ENCODE assay signal across 33 mouse cellular contexts in the genomic region with DNA sequence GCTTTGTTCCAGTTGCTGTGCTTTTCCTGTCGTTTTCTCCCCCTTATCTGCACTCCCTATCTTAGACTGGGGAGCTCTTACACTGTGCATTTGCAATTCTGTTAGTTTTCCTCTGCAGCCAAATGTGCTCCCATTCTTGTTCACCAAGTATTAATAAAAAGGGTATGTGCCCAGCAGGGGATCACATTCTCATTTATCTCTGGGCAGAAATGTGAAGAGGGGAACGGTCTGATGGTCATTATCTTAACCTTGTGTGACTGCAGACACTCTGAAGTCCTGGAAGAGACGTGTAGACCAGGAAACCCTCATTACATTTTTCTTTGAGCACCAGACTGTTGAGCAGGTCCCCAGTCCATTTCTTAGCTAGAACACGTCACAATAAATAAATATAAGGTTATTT.
DNase-seq lines count a peak whose midpoint lies in the region; ATAC-seq lines count a peak whose summit lies in the region.
"Had no signal": no experiment of that assay in that cellular context is flagged by ENCODE, and none has a peak within 500 bp of the region (broad histone marks: within the 10 kb centered on the region; RNA-seq: fewer than 3 reads in every experiment).

No protein-coding gene starts in this region.

- H3K4me1 ChIP-seq in hindbrain, embryonic 10.5 days (replicated peaks): peaks cover 41% of the 10 kb centered on the region
- H3K4me1 ChIP-seq in hindbrain, embryonic 14.5 days (replicated peaks; ENCODE audit: control insufficient read depth, insufficient read depth, low read length): peaks cover 22% of the 10 kb centered on the region
- H3K4me1 ChIP-seq in midbrain, embryonic 13.5 days (replicated peaks): peaks cover 29% of the 10 kb centered on the region
- H3K4me1 ChIP-seq in midbrain, embryonic 11.5 days (ENCODE audit: control insufficient read depth, insufficient read depth, low read length): peaks cover 23% of the 10 kb centered on the region
- peaks cover 52% of the 10 kb centered on the region for H3K4me1 ChIP-seq in embryonic facial prominence, embryonic 10.5 days
- no peaks in the 10 kb centered on the region; the same call in 1 of the 2 replicates for H3K4me1 ChIP-seq in intestine, embryonic 15.5 days (replicated peaks)
- H3K4me1 ChIP-seq: liver, embryonic 13.5 days; megakaryocyte, embryonic 14.5 days had no signal

- DNase-seq in hindbrain, embryonic 10.5 days (ENCODE audit: low spot score): no peak
- no peak for DNase-seq in hindbrain, embryonic 14.5 days (ENCODE audit: low spot score)
- no peak for DNase-seq in midbrain, embryonic 11.5 days (ENCODE audit: low spot score, missing footprints)
- no peak for DNase-seq in embryonic facial prominence, embryonic 10.5 days (ENCODE audit: low spot score)
- no peak for DNase-seq in embryo, embryonic 9.5 days (ENCODE audit: extremely low spot score)
- DNase-seq: adrenal gland, adult 2 months; adrenal gland, postnatal 36 days; cerebellum, adult 18-20 months; cerebellum, postnatal 10 days; heart, postnatal 14 days; kidney, adult 8-10 months; kidney, postnatal 4 days; layer of hippocampus, postnatal 36 days; left cerebral cortex, postnatal 4 days; liver, embryonic 13.5 days; lung, adult 18-20 months; lung, postnatal 4 days; right cerebral cortex, postnatal 4 days; thymus, postnatal 4 days had no signal

- no peak overlapping the region for H3K4me2 ChIP-seq in hindbrain, embryonic 14.5 days (replicated peaks)
- no peak overlapping the region for H3K4me2 ChIP-seq in midbrain, embryonic 13.5 days (replicated peaks)
- no peak overlapping the region for H3K4me2 ChIP-seq in midbrain, embryonic 11.5 days
- no peak overlapping the region for H3K4me2 ChIP-seq in intestine, embryonic 15.5 days (replicated peaks)
- H3K4me2 ChIP-seq: embryonic facial prominence, embryonic 15.5 days; hindbrain, embryonic 15.5 days; limb, embryonic 15.5 days; liver, embryonic 13.5 days; neural tube, embryonic 15.5 days had no signal

- no peak overlapping the region for H3K9ac ChIP-seq in hindbrain, embryonic 14.5 days
- H3K9ac ChIP-seq in midbrain, embryonic 13.5 days (replicated peaks): no peak overlapping the region
- H3K9ac ChIP-seq in midbrain, embryonic 11.5 days (ENCODE audit: low read length): no peak overlapping the region
- H3K9ac ChIP-seq in intestine, embryonic 15.5 days: no peak overlapping the region
- H3K9ac ChIP-seq: embryonic facial prominence, embryonic 15.5 days; hindbrain, embryonic 15.5 days; limb, embryonic 15.5 days; liver, embryonic 13.5 days; neural tube, embryonic 15.5 days had no signal

- no peaks in the 10 kb centered on the region for H3K9me3 ChIP-seq in hindbrain, embryonic 10.5 days
- H3K9me3 ChIP-seq in hindbrain, embryonic 14.5 days (ENCODE audit: control insufficient read depth, low read length): no peaks in the 10 kb centered on the region
- no peaks in the 10 kb centered on the region for H3K9me3 ChIP-seq in midbrain, embryonic 13.5 days
- H3K9me3 ChIP-seq in midbrain, embryonic 11.5 days (ENCODE audit: control insufficient read depth, low read length): no peaks in the 10 kb centered on the region
- H3K9me3 ChIP-seq in embryonic facial prominence, embryonic 10.5 days: no peaks in the 10 kb centered on the region
- H3K9me3 ChIP-seq in intestine, embryonic 15.5 days: no peaks in the 10 kb centered on the region
- H3K9me3 ChIP-seq: embryonic facial prominence, embryonic 15.5 days; hindbrain, embryonic 15.5 days; limb, embryonic 15.5 days; liver, embryonic 13.5 days; neural tube, embryonic 15.5 days had no signal

- H3K4me3 ChIP-seq in hindbrain, embryonic 10.5 days: no peak overlapping the region
- no peak overlapping the region for H3K4me3 ChIP-seq in hindbrain, embryonic 14.5 days (replicated peaks; ENCODE audit: low read length)
- no peak overlapping the region for H3K4me3 ChIP-seq in midbrain, embryonic 13.5 days (replicated peaks)
- H3K4me3 ChIP-seq in midbrain, embryonic 11.5 days (ENCODE audit: low read depth, low read length): no peak overlapping the region
- no peak overlapping the region for H3K4me3 ChIP-seq in embryonic facial prominence, embryonic 10.5 days
- no peak overlapping the region for H3K4me3 ChIP-seq in intestine, embryonic 15.5 days (replicated peaks)
- H3K4me3 ChIP-seq: embryonic facial prominence, embryonic 15.5 days; hindbrain, embryonic 15.5 days; limb, embryonic 15.5 days; liver, embryonic 13.5 days; megakaryocyte, embryonic 14.5 days; neural tube, embryonic 15.5 days had no signal

- H3K27me3 ChIP-seq in hindbrain, embryonic 10.5 days (ENCODE audit: insufficient read depth, poor library complexity, severe bottlenecking): 0 out of 2 replicates have a peak, but pooled peaks cover 3% of the 10 kb centered on the region
- H3K27me3 ChIP-seq in hindbrain, embryonic 14.5 days (ENCODE audit: control insufficient read depth, insufficient read depth, low read length): no peaks in the 10 kb centered on the region
- no peaks in the 10 kb centered on the region for H3K27me3 ChIP-seq in midbrain, embryonic 13.5 days
- H3K27me3 ChIP-seq in midbrain, embryonic 11.5 days (ENCODE audit: control insufficient read depth, insufficient read depth, low read length): no peaks in the 10 kb centered on the region
- H3K27me3 ChIP-seq in embryonic facial prominence, embryonic 10.5 days (replicated peaks; ENCODE audit: low read depth, poor library complexity, severe bottlenecking): no peaks in the 10 kb centered on the region
- no peaks in the 10 kb centered on the region for H3K27me3 ChIP-seq in intestine, embryonic 15.5 days (replicated peaks)
- H3K27me3 ChIP-seq: embryonic facial prominence, embryonic 15.5 days; hindbrain, embryonic 15.5 days; limb, embryonic 15.5 days; liver, embryonic 13.5 days; megakaryocyte, embryonic 14.5 days; neural tube, embryonic 15.5 days had no signal

- no peak for ATAC-seq in hindbrain, embryonic 14.5 days (ENCODE audit: low FRiP score)
- 0 out of 2 replicates have a peak, but pooled peaks have one; percentile 46 for ATAC-seq in midbrain, embryonic 13.5 days
- ATAC-seq in midbrain, embryonic 11.5 days (ENCODE audit: low FRiP score): no peak
- ATAC-seq in intestine, embryonic 15.5 days: no peak
- ATAC-seq: activated CD4-positive, CD25-positive, alpha-beta regulatory T cell, adult 4 months; CD4-positive, CD25-positive, alpha-beta regulatory T cell, adult 4 months; forebrain, embryonic 16.5 days; intestine, embryonic 16.5 days; lung, postnatal 0 days had no signal

- peak overlapping the region; percentile 87 for H3K27ac ChIP-seq in hindbrain, embryonic 10.5 days
- no peak overlapping the region for H3K27ac ChIP-seq in hindbrain, embryonic 14.5 days
- H3K27ac ChIP-seq in midbrain, embryonic 13.5 days: peak overlapping the region; percentile 84; the same call in 1 of the 2 replicates
- no peak overlapping the region; the same call in 1 of the 2 replicates for H3K27ac ChIP-seq in midbrain, embryonic 11.5 days (ENCODE audit: low read depth, low read length)
- peak overlapping the region; percentile 83 for H3K27ac ChIP-seq in embryonic facial prominence, embryonic 10.5 days (replicated peaks)
- H3K27ac ChIP-seq in intestine, embryonic 15.5 days: no peak overlapping the region
- H3K27ac ChIP-seq: embryonic facial prominence, embryonic 15.5 days; hindbrain, embryonic 15.5 days; kidney, postnatal 0 days; limb, embryonic 15.5 days; liver, embryonic 13.5 days; neural tube, embryonic 15.5 days; stomach, postnatal 0 days had no signal

- H3K36me3 ChIP-seq in hindbrain, embryonic 10.5 days: no peaks in the 10 kb centered on the region
- H3K36me3 ChIP-seq in hindbrain, embryonic 14.5 days (replicated peaks; ENCODE audit: control insufficient read depth, insufficient read depth): no peaks in the 10 kb centered on the region
- H3K36me3 ChIP-seq in midbrain, embryonic 13.5 days: no peaks in the 10 kb centered on the region
- H3K36me3 ChIP-seq in midbrain, embryonic 11.5 days (ENCODE audit: control insufficient read depth, insufficient read depth, low read length): no peaks in the 10 kb centered on the region
- H3K36me3 ChIP-seq in embryonic facial prominence, embryonic 10.5 days (replicated peaks): no peaks in the 10 kb centered on the region
- no peaks in the 10 kb centered on the region for H3K36me3 ChIP-seq in intestine, embryonic 15.5 days
- H3K36me3 ChIP-seq: embryonic facial prominence, embryonic 15.5 days; hindbrain, embryonic 15.5 days; limb, embryonic 15.5 days; liver, embryonic 13.5 days; neural tube, embryonic 15.5 days had no signal

- WGBS in hindbrain, embryonic 10.5 days: 34% methylated on average over 4 of the region's 4 CpGs
- WGBS in hindbrain, embryonic 14.5 days: 31% methylated on average over 4 of the region's 4 CpGs
- WGBS in midbrain, embryonic 13.5 days: 30% methylated on average over 4 of the region's 4 CpGs
- 45% methylated on average over 4 of the region's 4 CpGs for WGBS in midbrain, embryonic 11.5 days
- 30% methylated on average over 4 of the region's 4 CpGs for WGBS in embryonic facial prominence, embryonic 10.5 days
- 52% methylated on average over 4 of the region's 4 CpGs for WGBS in intestine, embryonic 15.5 days

Comparison
In these comparisons a context has a peak if more than half of its experiments do, and no peak if none do; other contexts are left out.
1. H3K27ac ChIP-seq: peak in hindbrain, embryonic 10.5 days (single experiment), midbrain, embryonic 13.5 days (single experiment) and embryonic facial prominence, embryonic 10.5 days (single experiment); none in hindbrain, embryonic 14.5 days (single experiment), midbrain, embryonic 11.5 days (single experiment) and intestine, embryonic 15.5 days (single experiment).